Mouse (Mus musculus) megakaryocyte, adult 5-6 weeks (primary cell): Measurements from ENCODE around the gene Creb3l1. TPM values are rescaled to one million over a fixed set of nuclear protein-coding genes. Genes with fewer than 3 reads are reported as not detected.

Experiments used
- ATAC-seq: 2 replicates; pipeline ENCODE4 v1.8.0; 2016; ENCODE audit warnings: mild to moderate bottlenecking, inconsistent platforms; ENCODE audit not compliant: poor library complexity, severe bottlenecking
- total RNA-seq, 2 experiments: library from RNA; stranded (forward) in 1 of 2; stranded (reverse) in 1 of 2; fragments of 153-499, 151-499 nt in 1 of 2; fragments of 221-1000, 200-1000 nt in 1 of 2; gene quantifications; 2 replicates each; pipeline versions ENCODE4 v1.2.3 to v1.2.4; 2015 to 2017

Gene Creb3l1
- total RNA-seq, 2 experiments from 2014 or later: 0.51 to 2.7 TPM

GRCm38 (mm10) chr2:91949411-91950274 lies 74.7 kb downstream of the Creb3l1 start:
- ATAC-seq: peak; percentile 52

GRCm38 (mm10) chr2:91948792-91949241 lies 75.5 kb downstream of the Creb3l1 start:
- no peak for ATAC-seq

GRCm38 (mm10) chr2:91948151-91948509 lies 76.2 kb downstream of the Creb3l1 start:
- peak; percentile 13 for ATAC-seq

- ATAC-seq: peak; percentile 63
Measured at GRCm38 (mm10) chr2:91947397-91948150, 76.7 kb downstream of the Creb3l1 start.

DNA sequence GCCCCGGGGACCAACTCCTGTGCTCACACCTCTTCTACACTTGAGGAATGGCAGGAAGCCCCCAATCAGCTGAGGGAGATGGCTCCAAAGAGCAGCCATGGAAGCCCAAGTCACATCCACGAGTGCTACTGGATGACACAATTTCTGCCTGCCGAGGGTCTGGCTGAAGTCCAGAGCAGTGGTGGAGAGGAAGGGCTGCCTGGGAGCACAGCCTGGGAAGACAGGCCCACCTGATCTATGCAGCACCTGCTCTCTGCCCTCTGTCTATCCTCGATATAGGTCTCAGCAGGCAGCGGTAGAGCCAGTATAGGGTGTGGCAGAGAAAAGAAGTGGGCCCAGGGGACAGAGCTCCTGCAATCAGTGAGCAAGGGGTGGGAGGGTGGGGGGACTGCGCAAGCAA lies 77.5 kb downstream of the Creb3l1 start:
- ATAC-seq: no peak

DNA sequence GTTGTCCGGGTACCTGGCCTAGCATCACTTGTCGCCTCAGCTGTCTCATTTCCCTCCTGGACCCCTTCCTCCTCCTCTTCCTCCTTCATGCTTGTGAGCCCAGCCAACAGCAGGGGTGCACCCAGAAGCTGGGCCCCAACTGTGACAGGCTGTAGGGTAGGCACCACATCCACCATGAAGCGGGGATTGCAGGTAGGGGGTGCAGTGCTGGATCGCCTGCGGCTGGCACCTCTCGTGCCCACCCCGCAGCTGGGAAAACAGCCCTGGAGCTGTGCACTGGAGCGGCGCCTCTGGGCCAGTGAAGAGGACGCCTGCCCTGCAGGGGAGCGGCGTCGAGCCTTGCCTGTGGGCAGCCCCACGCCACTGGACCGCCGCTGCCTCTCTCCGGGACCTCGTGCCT lies 78.8 kb downstream of the Creb3l1 start, which contains the start of gene Gm9821:
Gm9821 (plus strand) TSS at position 221 of the 400 bp plus-strand sequence.
- ATAC-seq: no peak

- ATAC-seq: peak; percentile 60
Measured at GRCm38 (mm10) chr2:91944170-91944950, 79.9 kb downstream of the Creb3l1 start.

DNA sequence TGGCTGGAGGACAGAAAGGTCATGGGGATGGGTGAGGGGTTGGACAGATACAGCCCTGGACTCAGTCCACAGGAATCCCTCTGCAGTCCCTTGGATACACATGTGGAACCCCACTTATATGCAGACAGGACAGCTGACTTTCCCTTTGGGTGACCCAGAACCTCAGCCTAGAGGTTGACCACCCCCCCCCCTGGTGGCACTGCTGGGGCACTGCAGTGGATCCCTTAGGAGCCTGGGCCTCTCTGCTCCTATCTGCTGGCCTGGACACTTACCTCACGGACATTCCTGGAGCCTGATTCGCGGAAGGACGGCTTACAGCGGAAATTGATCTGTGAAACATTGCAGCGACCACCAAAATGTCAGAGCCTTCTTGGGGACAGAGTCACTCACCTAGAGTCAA lies 81.9 kb downstream of the Creb3l1 start:
- ATAC-seq: peak; percentile 52; the same call in 1 of the 2 replicates

DNA sequence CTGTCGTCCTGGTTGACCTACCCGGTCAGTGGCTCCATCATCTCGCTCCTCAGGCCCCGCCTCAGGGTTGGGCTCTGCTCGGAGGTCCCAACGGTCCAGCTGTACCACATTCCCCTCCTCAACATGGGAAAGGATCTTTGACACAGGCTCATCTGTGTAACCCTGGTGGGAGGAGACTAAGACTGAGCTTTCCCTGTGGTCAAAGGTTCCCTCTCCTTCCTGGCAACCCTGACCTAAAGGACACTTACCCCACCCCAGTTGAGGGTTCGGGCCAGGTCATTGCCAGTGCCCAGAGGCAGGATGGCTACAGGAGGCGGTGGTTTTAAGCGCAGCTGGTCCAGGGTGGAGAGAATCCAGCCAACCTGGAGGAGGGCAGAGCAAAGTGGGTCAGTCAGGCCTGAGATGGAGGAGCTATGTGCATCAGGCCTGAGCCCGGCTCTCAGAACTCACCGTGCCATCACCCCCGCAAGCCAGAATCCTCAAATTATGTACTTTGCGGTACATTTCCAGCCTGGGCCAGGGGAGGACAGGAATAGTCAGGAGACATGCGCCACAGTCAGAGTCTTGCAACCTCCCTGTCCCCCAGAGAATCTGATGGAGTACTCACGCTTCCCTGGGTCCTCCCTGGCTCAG lies 84.9 kb downstream of the Creb3l1 start:
- no peak for ATAC-seq

- no peak for ATAC-seq
Measured at GRCm38 (mm10) chr2:91936154-91936553, 88.1 kb downstream of the Creb3l1 start.

DNA sequence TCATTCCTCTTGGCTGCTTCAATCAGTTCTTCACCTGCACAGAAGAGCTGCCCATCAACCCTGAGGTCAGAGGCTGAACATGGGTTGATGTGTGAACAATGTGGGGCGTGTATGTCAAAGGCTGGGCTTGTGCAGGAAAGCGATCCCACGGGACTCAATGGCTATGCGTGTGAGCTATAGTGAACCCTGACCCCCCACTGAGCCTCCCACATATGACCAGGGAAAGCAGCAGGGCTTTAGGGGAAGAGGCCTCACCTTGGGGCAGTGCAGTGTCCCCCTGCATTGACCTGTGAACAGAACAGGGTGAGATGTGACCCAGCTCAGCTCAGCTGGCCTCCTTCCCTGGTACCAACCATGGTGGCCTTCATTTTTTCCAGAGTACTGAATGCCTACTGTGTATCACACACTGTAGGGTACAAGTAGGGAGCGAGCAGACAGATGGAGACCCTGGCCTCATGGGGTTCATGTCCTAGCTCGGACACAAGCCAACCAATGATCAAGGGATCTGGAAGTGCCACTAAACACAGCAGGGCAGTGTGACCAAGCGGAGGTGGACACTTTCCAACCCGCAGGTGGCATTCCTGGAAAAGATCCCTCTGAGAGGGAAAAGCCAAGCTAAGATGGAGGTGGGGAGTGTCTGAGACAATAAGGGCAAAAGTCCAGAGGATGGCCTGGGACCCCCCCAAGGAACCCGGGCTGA lies 89.3 kb downstream of the Creb3l1 start:
- ATAC-seq: no peak

DNA sequence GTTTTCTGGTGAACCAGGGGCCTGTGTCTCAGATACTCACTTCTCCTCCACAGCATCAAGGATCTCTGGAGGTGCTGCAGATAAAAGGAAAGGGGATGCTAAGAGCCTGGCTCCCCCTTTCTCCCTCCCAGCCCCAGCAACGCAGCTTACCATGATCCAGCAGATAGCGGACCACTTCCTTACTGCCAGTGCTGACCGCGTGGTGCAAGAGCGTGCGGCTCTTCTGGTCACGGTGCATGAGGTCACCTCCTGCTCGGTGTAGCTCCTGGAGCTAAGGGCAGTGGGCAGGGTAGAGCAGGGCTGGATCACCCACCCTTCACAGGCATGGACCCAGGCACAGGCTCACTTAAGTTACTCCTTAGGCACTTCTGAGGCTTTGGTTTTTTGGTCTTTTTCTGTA lies 90.3 kb downstream of the Creb3l1 start:
- ATAC-seq: peak; percentile 46

- ATAC-seq: no peak
Measured at GRCm38 (mm10) chr2:91933471-91933870, 90.8 kb downstream of the Creb3l1 start.

GRCm38 (mm10) chr2:91932737-91933350 lies 91.5 kb downstream of the Creb3l1 start:
- ATAC-seq: no peak

Other genes with a start within 250 kb of the Creb3l1 start
- not detected in 2 replicates for gene Chrm4, start 97.3 kb downstream of the Creb3l1 start, total RNA-seq (2015)
- not detected in 2 replicates for gene Chrm4, start 97.3 kb downstream of the Creb3l1 start, total RNA-seq (2017)
- 1.3 and 2.2 TPM in 2 replicates for gene Mdk, start 92.2 kb downstream of the Creb3l1 start, total RNA-seq (2015)
- not detected in 2 replicates for gene Mdk, start 92.2 kb downstream of the Creb3l1 start, total RNA-seq (2017)
- gene Gm9821, start 78.8 kb downstream of the Creb3l1 start, total RNA-seq (2015): not detected in 2 replicates
- 0.69 TPM in 1 of 2 replicates, not detected in the other for gene Gm9821, start 78.8 kb downstream of the Creb3l1 start, total RNA-seq (2017)
- gene Dgkz, start 48.6 kb downstream of the Creb3l1 start, total RNA-seq (2015): 94.1 and 114 TPM in 2 replicates
- 66.4 and 80.4 TPM in 2 replicates for gene Dgkz, start 48.6 kb downstream of the Creb3l1 start, total RNA-seq (2017)
- 66.8 and 81.2 TPM in 2 replicates for gene Phf21a, start 68.6 kb upstream of the Creb3l1 start, total RNA-seq (2015)
- gene Phf21a, start 68.6 kb upstream of the Creb3l1 start, total RNA-seq (2017): 48.8 and 74.2 TPM in 2 replicates